Mouse (Mus musculus) layer of hippocampus, adult 11-12 months (tissue): ENCODE data around the gene Gm10401.
"Not testable (repeated sequence)": the region's sequence is repeated elsewhere in the genome, so short reads cannot be mapped to it uniquely, and the experiment has no call there.

Experiments used
- DNase-seq: peaks from one replicate; pipeline ENCODE4 v3.0.0; 2022; ENCODE audit warnings: low spot score

Gm10401 gene

DNA sequence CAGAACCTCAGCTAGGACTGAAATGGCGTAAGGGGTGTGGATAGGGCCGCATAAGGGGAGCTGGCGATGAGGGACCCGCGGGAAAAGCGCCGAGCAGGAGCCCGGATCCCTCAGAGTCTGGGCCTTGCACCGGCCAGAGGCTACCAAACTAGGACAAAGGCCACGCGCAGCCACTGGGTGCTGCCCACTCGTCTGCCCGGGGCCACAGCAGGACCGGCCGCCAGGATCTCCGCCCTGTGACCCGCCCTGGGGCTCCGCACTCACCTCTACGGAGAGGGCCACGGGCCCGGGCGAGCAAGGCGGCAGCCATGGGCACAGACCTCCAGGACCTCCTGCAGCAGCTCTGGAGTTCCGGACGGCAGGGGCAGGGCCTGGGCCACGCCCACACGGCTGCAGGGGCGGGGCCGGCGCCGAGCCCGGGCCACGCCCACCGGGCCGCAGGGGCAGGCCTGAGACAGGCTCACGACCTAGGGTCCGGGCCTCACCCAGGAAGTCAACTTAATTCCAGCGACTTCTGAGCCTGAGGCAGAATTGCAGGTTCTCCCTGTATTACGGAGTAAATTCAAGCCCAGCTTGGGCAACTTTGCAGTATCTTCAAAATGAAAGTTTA, 21.0 kb upstream of the Gm10401 start, which contains the start of gene Acads:
Acads (minus strand) TSS at position 386 of the 610 bp plus-strand sequence.
- DNase-seq = peak; percentile 81

DNA sequence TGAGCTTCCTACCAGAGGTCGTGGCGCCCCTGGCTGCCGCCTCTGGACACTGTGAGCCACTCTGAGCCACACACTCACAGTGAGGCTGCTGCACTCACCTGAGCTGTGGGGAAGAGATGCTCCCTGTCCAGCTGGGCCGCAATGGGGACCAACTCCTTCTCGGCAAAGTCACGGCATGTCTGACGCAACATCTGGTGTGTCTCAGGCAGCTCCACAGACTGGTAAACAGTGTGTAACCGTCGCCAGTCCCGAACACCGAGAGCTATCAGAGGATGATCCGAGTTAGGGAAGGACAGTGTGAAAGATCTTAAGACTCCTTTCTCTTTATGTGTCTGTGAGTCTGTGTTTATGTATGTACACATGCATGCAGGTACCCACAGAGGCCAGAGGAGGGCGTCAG, 19.4 kb upstream of the Gm10401 start:
- no peak for DNase-seq

DNA sequence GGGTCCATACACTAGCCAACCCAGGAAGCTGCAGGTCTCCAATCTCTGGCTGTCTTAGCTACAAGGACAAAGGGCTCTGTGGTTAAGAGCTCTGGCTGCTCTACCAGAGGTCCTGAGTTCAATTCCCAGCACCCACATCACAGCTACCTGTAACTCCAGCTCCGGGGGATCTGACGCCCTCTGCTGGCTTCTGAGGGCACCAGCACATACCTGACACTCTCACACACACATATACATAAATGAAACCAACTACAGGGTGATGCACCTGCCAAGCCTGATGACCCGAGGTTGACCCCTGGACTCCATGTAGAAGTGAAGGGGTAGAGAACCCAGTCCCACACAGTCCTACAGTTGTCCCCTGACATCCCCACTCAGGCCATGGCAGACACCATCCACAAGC, 18.3 kb upstream of the Gm10401 start:
- no peak for DNase-seq

DNA sequence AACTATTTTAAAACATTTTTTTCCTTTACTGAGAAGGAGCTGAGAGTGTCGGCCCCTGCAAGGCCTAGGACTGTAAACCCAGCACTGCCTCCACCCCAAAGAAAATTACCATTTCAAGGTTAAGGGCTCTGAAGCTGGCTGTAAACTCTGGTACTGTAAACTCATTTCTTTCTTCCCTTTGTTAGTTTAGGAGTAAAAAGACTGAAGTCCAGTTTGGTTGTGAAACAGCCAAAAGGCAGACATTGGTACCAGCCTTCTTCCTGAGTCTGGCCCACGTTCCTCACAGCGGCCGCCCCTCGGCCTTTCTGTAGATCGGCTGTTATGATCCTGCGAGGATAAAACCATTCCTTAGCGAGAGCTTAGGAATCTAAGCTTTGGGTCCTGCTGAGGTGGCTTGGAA, 16.4 kb upstream of the Gm10401 start:
- no peak for DNase-seq

DNA sequence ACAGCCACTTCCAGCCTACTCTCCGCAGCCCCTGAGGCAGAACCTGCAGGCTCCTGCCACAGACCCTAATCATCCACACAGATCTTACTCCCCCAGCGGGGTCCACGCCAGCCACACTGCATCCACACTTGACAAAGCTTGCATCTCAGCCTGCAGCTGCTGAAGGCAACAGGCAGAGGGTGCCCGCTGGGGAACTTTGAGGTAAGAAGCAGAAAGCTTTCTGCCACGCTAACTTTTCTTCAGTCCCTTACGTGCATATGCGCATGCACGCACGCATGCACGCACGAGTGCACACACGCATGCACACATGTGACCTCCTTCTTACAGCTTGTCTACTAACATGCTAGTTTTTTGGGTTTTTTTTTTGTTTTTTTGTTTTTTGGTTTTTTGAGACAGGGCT, 15.1 kb upstream of the Gm10401 start:
- no peak for DNase-seq

DNA sequence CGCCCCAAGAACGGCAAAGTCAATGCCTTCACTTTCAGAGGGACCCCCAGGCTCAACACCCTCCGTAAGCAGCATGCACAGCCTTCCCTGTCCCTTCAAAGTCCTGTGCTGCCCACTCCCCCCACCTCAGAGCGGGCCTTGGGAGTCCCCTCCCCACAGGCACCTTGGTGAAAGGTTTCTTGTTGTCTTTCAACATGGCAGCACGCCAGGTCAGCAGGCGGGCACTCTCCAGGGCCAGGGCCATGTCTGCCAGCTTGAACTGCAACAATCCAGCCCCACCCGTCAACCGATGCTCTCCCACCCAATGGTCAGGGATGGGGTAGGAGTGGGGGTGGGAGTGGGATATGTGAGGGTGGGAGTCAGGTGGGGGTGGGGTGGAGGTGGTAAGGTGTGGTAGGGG, 13.1 kb upstream of the Gm10401 start:
- no peak for DNase-seq

DNA sequence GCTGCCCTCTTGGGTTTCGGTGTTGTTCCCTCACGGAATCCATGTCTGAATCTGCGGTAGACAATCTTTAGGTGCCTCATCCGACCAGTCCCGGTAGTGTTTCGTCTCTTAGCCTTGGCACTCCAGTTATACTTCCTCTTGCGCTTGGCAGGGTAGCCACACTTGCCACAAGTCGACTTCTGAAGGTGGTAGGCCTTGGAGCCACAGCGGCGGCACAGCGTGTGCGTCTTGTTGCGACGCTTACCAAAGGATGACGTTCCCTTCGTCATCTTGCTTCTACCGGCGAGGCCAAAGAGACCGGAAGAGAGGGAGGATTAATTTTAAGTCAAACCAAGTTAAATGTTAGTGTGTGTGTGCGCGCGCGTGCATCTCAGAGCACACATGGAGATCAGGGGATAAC, 5.2 kb upstream of the Gm10401 start:
- DNase-seq = not testable (repeated sequence)

DNA sequence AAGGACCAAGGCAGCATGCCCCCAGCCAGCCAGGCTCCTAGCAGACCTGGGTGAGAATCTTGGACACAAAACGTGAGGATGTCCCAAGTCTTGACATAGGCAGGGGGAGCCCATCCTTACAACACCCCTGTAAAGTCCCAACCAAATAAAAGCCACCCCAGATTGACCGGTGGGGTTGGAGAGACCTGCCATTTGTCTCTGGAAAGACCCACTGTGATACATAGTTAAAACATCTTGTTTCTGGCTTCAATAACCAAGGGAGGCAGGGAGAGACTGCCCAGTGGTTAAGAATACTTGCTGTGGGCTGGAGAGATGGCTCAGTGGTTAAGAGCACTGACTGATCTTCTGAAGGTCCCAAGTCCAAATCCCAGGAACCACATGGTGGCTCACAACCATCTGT, 4.1 kb upstream of the Gm10401 start:
- no peak for DNase-seq

DNA sequence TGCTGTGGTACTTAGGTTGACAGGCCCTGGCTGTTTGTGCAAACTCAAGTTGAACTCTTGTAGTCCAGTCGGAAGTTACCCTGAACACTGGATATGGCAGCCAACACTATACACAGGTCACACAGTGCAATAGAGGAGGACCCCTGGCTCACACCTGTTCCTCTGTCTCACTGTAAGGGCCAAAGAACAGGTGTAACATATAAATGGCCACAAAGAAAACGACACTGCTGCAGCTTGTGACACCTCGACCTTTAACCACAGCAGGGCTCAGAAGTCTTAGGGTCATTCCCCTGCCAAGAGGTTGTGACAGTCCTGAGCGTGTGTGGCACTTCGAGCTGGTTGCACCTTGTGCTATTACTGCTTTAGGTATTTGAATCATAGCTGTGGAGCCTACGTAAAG, 2.4 kb upstream of the Gm10401 start:
- DNase-seq = no peak

- no peak for DNase-seq
Observed at GRCm38 (mm10) chr5:115099991-115100390, 1.9 kb upstream of the Gm10401 start.

- no peak for DNase-seq
Observed at GRCm38 (mm10) chr5:115099530-115099929, 1.4 kb upstream of the Gm10401 start.

GRCm38 (mm10) chr5:115091776-115092175, 6.3 kb downstream of the Gm10401 start:
- DNase-seq = no peak

GRCm38 (mm10) chr5:115091015-115091414, 7.1 kb downstream of the Gm10401 start:
- no peak for DNase-seq

- DNase-seq = no peak
Observed at GRCm38 (mm10) chr5:115089592-115090268, 8.4 kb downstream of the Gm10401 start.

DNA sequence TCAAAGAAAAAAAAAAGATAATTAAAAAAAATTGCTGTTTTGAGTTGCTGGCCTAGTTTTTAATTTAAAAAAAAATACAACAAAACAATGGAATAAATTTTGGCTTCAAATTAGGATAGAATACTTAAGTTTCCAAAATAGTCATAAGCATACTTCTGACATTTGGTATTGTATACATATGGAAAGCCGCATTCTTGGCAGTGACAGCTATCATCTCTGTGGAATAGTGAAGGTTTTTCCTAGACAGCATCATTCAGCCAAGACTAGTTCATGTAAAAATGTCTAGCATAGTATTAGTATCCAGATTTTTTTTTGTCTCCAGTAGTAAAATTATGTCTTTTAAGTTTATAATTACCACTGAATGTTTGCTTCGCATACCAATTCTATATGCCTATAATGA, 12.4 kb downstream of the Gm10401 start:
- DNase-seq = no peak

DNA sequence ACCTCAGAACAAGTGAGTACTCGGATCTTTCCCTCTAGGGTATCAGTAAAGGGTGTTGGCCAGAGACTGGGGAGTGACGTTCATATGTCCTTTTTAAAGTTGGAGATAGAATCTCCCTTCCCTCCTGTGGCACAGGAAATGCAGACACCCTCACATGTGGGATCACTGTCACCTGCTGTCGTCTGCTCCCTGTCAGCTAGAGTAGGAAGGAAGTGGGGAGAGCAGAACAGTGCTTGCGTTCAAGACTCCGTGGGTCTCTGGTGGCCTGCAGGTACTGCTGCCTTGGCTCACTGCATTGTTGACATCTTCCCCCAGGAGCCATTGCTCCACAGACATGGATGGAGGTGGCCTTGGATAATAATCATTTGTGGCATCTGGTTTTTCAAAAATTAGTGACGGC, 14.6 kb downstream of the Gm10401 start:
- no peak for DNase-seq

GRCm38 (mm10) chr5:115081636-115082035, 16.5 kb downstream of the Gm10401 start:
- no peak for DNase-seq

DNA sequence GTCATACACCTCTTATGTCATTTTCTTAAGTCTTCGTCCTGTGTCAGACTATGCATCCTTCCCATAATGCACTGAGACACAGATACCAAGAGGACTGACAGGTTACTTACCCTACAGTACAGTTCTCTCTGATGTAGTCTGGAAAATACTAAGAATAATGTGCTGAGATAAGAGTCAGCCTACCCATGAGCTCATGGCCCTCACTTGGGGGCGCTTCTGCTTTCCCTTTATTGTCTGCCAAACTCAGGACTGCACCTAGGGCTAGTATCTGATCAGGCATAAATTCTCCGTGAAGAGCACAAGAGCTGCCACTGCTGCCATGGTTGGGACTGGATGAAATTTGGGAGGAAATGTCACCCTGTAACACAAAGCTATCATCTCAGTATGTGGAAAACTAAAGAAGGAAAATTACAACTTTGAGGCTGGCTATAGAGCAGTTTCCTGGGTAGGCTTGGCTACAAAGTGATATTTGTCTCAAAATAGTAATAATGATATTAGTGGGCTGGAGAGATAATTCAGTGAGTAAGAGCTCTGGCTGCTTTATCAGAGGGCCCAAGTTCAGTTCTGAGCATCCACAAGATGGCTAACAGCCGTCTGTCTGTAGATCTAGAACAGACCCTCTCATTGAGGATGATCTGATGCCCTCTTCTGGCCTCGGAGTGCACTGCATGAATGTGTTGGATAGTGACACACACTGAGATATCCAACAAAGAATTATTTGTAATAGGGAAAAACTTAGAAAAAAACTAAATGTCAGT, 21.8 kb downstream of the Gm10401 start:
- peak; percentile 66 for DNase-seq

- no peak for DNase-seq
Observed at GRCm38 (mm10) chr5:115074749-115075148, 23.3 kb downstream of the Gm10401 start.

DNA sequence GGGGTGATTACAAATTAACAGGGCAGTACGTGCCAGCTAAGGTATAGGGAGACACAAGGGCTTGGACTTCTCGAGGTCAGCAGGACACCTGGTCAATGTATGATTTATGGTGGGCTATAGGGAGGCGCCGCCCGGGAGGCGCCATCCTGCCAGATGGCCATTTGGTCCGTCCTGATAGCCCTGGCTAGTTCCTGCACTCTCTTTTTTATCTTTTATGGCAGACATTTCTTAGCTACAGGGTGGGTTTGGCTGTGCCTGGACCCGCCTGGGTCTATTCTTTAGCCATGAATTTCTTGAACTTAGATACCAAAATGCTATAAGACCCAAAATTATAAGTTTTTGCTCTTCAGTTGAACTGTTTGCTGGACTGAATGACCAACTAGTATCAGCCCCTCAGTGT, 24.8 kb downstream of the Gm10401 start:
- DNase-seq = not testable (repeated sequence)

DNA sequence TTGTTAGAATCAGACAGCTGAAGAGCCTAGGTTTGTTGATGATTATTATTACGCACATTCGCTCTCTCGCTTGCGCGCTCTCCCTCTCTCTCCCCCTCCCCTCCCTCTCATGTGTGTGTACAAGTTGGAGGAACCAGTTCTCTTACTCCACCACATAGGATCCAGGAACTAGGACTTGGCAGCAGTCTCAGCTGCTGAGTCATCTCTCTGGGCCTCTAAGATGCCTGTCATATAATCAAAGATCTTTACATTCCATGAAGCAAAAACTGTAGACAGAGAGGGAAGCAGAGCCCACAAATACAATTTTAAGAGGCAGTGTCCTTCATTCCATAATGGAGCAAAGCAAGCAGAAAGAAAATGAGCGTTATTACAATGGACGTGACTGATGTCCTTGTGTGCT, 26.0 kb downstream of the Gm10401 start:
- DNase-seq = peak; percentile 45

- no peak for DNase-seq
Observed at GRCm38 (mm10) chr5:115071096-115071901, 26.8 kb downstream of the Gm10401 start.
